Mouse (Mus musculus) heart, adult 2 months (tissue): ENCODE measurements around the gene Rpl36-ps4.

ENCODE experiments used
- EP300 ChIP-seq: fragments of 200-500 bp; IDR thresholded peaks from 2 replicates; pipeline ENCODE4 v1.6.1; 2011; ENCODE audit warnings: low read depth, low read length, control low read depth; ENCODE audit not compliant: insufficient read depth
- POLR2A ChIP-seq: fragments of 200-500 bp; IDR thresholded peaks from 2 replicates; pipeline ENCODE4 v1.6.1; 2011; ENCODE audit warnings: mild to moderate bottlenecking, low read depth, low read length, control low read depth; ENCODE audit not compliant: insufficient read depth

- no peak for TF ChIP-seq EP300
- TF ChIP-seq POLR2A, result no peak
Observed at GRCm38 (mm10) chr17:87934736-87935135, 14.0 kb downstream of the Rpl36-ps4 start.
